Mouse (Mus musculus): ENCODE data around the gene Phf20.

GRCm38 (mm10) chr2:156344775-156345532 lies 148.7 kb downstream of the Phf20 start:
- TF ChIP-seq CTCF (IDR thresholded peaks at IDR 0.05) (peak; percentile 52), EP300 (IDR thresholded peaks at IDR 0.05) (no peak)

All from lung, postnatal 0 days (tissue).